Mouse (Mus musculus) liver, postnatal 0 days (tissue): ENCODE measurements around the gene Soga1. TPM values are rescaled to one million over a fixed set of nuclear protein-coding genes. Genes with fewer than 3 reads are reported as not detected.

Source experiments
- ATAC-seq: fragments of 200-750 bp; cut with Nextera tagmentation; 2 replicates; pipeline ENCODE4 v1.8.0; 2017; ENCODE audit warnings: mild to moderate bottlenecking, moderate library complexity
- DNase-seq: peaks from one replicate; pipeline ENCODE4 v3.0.0-alpha.2; 2016
- H3K27ac ChIP-seq: fragments of 300-500 bp; sonication (generic); 2 replicates; pipeline ENCODE4 v1.5.1; 2014; ENCODE audit warnings: antibody characterized with exemption, moderate library complexity, mild to moderate bottlenecking, low read depth
- H3K27me3 ChIP-seq: fragments of 300-500 bp; sonication (generic); 2 replicates; pipeline ENCODE4 v1.6.1; 2014; ENCODE audit warnings: low read length, control low read depth, mixed read lengths; ENCODE audit not compliant: insufficient read depth
- H3K36me3 ChIP-seq: fragments of 300-500 bp; sonication (generic); replicated peaks from 2 replicates; pipeline ENCODE4 v1.6.1; 2014; ENCODE audit warnings: mild to moderate bottlenecking, control low read depth, low read length, moderate library complexity, mixed read lengths; ENCODE audit not compliant: insufficient read depth
- H3K4me1 ChIP-seq: fragments of 300-500 bp; sonication (generic); 2 replicates; pipeline ENCODE4 v1.6.1; 2014; ENCODE audit warnings: antibody characterized with exemption, mild to moderate bottlenecking, control low read depth; ENCODE audit not compliant: insufficient read depth
- H3K4me2 ChIP-seq: fragments of 300-500 bp; sonication (generic); 2 replicates; pipeline ENCODE4 v1.6.1; 2014; ENCODE audit warnings: low read depth, mild to moderate bottlenecking, low read length, moderate library complexity, mixed read lengths
- H3K4me3 ChIP-seq: fragments of 300-500 bp; sonication (generic); 2 replicates; pipeline ENCODE4 v1.5.1; 2014; ENCODE audit warnings: low read depth, low read length
- H3K9ac ChIP-seq: fragments of 300-500 bp; sonication (generic); replicated peaks from 2 replicates; pipeline ENCODE4 v1.6.1; 2014; ENCODE audit warnings: mild to moderate bottlenecking, moderate library complexity
- H3K9me3 ChIP-seq: fragments of 300-500 bp; sonication (generic); 2 replicates; pipeline ENCODE4 v1.6.1; 2016; ENCODE audit warnings: mild to moderate bottlenecking, control low read depth, low read length, mixed read lengths
- CTCF ChIP-seq: sonication (generic); IDR thresholded peaks from 2 replicates; pipeline ENCODE4 v1.5.1; 2016; ENCODE audit warnings: antibody characterized with exemption, low read depth
- EP300 ChIP-seq: IDR thresholded peaks from 2 replicates; pipeline ENCODE4 v1.6.1; 2016; ENCODE audit warnings: antibody characterized with exemption, low read depth, mild to moderate bottlenecking
- WGBS: fragments of 180-500 bp; shearing (Covaris S2); extraction: QIAGEN DNeasy Blood & Tissue Kit; methylation state at CpG from one replicate; pipeline ENCODE4 v1.1.7; 2014; ENCODE audit not compliant: insufficient replicate concordance; 5-methylcytosine and 5-hydroxymethylcytosine counted together
- polyA plus RNA-seq: library from polyadenylated mRNA; unstranded; fragments of >200 nt; fragmentation: Nextera tagmentation; extraction: Ambion mirVana; gene quantifications from 2 replicates; pipeline ENCODE4 v1.2.1, GENCODE M21; 2015

Gene Soga1
- polyA plus RNA-seq = 0.65 and 1.0 TPM in 2 replicates

DNA sequence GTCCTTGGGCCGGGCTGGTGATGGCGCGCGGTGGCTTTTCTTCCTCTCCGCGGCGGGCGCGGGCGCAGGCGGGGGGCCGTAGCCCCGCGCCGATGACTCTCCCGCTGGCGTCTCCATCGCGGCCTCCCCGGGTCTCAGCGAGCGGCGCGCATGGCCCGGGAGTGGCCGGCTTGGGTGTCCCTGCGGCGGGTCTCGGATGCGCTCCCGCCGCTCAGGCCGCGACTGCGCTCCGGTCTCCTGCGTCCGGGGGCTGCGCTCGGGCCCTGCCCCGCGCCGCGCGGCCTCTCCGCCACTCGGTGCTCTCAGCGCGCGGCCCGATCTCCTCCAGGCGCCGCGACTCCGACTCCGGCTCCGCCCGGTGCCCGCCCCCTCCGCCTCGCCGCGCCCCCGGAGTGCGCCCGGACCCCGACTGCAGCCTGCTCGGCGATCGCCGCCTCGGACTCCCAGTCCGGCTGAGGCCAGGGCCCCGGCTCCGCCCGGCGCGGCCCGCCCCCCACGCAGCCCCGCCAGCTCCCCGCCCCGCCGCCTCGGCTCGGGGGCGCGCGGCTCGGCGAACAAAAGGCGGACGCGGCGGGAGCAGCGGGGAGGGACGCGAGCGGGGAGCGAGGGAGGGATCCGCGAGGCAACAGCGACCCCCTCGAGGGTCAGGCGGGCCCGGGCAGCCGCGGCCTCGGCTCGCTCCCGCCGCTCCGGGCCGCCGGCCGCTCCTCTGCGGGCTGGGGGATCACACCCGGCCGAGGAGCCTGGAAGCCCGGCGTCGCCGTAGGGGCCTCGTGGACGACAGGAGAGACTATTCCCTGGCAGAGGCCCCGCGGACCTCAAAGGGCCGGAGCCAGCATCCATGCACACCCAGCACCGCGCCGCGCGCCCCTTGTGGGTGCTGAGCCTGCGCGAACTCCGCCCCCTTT is at the start of gene Soga1:
Soga1 (minus strand) TSS at position 462 of the 908 bp plus-strand sequence.
- Histone ChIP-seq H3K9me3 (no peaks in the 10 kb centered on the region), H3K4me2 (peak within 1 kb of the TSS; percentile 73), H3K27me3 (peaks cover 32% of the 10 kb centered on the region), H3K4me3 (peak within 1 kb of the TSS; percentile 50), H3K4me1 (peaks cover 21% of the 10 kb centered on the region), H3K9ac (peak within 1 kb of the TSS; percentile 69), H3K36me3 (no peaks in the 10 kb centered on the region), H3K27ac (peak within 1 kb of the TSS; percentile 70)
- ATAC-seq = peak; percentile 64
- 2% methylated on average over 89 of the region's 136 CpGs for WGBS
- peak; percentile 49 for TF ChIP-seq CTCF
- TF ChIP-seq EP300 = no peak
- DNase-seq = peak; percentile 69

DNA sequence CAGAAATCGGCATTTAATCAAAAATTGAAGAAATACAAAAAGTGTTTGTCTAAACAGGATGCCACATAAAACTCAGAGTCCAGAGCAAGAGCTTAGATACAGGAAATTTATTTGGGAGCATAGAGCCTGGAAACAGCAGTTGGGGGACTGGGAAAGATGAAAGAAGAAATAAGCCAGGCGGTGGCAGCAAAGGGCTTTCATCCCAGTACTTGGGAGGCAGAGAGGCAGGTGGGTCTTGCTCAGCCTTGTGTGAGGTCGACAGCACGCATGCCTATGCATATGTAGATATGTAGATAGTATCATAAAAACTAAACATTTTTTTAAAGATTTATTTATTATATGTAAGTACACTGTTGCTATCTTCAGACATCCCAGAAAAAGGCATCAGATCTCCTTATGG is 49.0 kb upstream of the Soga1 start:
- TF ChIP-seq EP300 (no peak), CTCF (peak; percentile 44)
- Histone ChIP-seq H3K27me3 (no peaks in the 10 kb centered on the region), H3K4me1 (peaks cover 16% of the 10 kb centered on the region), H3K9ac (no peak overlapping the region), H3K9me3 (no peaks in the 10 kb centered on the region), H3K4me3 (no peak overlapping the region), H3K4me2 (no peak overlapping the region), H3K27ac (no peak overlapping the region), H3K36me3 (peaks cover 32% of the 10 kb centered on the region; the same call in 1 of the 2 replicates)
- WGBS = 62% methylated on average over 4 of the region's 4 CpGs
- ATAC-seq = no peak
- DNase-seq = no peak

DNA sequence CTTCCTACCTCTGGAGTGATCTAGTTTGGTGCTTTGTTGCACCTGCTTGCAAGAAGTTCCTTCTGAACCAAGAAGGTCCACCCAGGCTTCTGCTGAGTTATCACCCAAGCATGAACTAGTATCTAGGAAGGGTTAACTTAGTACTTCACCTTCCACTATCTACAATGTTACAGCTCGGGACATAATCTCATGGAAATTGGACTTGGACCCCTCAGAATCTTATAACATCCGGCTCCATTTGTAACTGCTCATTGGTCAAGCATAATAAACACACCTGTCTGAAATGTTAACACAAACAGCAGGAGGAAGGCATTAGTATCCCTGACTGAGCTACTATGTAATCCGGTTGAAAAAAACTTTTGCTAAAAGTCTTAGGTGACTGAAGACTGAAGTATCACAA is 48.3 kb upstream of the Soga1 start:
- Histone ChIP-seq H3K9me3 (no peaks in the 10 kb centered on the region), H3K4me3 (no peak overlapping the region), H3K4me1 (peaks cover 11% of the 10 kb centered on the region), H3K27ac (no peak overlapping the region), H3K9ac (no peak overlapping the region), H3K4me2 (no peak overlapping the region), H3K27me3 (no peaks in the 10 kb centered on the region), H3K36me3 (peaks cover 32% of the 10 kb centered on the region; the same call in 1 of the 2 replicates)
- WGBS = 79% methylated on average over 3 of the region's 3 CpGs
- no peak for TF ChIP-seq CTCF
- ATAC-seq (no peak), DNase-seq (no peak)

DNA sequence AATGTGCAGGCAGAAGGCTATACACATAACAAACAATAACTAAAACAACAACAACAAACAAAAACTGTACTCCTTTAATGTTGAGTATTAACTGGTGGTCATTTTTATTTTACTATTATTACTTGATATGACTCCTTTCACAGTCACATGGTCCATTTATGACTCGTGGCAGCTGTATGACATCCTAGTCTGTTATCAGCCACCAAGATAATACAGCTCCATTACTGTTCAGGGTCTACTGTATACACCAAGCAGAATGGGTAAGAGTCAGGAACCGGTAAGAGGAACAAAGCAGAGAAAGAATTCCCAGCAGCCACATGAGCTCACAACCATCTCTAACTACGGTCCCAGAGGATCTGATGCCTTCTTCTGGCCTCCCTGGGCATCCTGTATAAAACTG is 46.2 kb upstream of the Soga1 start:
- no peak overlapping the region for H3K4me2 ChIP-seq
- H3K27me3 ChIP-seq = no peaks in the 10 kb centered on the region
- no peak overlapping the region for H3K9ac ChIP-seq
- no peak overlapping the region for H3K27ac ChIP-seq
- peaks cover 43% of the 10 kb centered on the region for H3K36me3 ChIP-seq
- DNase-seq (no peak), ATAC-seq (no peak)
- no peak overlapping the region for H3K4me3 ChIP-seq
- H3K9me3 ChIP-seq = no peaks in the 10 kb centered on the region
- TF ChIP-seq CTCF (no peak), EP300 (no peak)
- H3K4me1 ChIP-seq = peaks cover 3% of the 10 kb centered on the region; the same call in 1 of the 2 replicates
- WGBS = 69% methylated on average over 3 of the region's 3 CpGs

DNA sequence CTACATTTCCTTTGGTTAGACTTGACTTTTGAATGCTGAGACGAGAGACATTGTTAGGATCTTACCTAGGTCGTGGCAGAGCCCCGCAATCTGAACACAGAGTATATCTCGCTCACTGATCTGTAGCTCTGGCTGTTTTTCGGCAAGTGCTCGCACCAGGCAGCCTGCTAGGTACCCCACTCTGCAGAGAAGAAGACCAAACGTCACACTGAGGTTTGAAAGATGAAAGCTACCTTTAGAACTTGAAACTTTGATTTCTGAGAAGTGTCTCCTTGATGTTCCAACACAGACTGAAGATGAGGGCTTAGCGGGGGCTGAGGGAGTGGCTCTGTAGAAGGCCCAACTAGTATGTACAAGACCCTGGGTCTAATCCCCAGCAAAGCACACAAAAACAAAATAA is 42.7 kb upstream of the Soga1 start:
- peaks cover 51% of the 10 kb centered on the region for H3K36me3 ChIP-seq
- no peak for TF ChIP-seq EP300

DNA sequence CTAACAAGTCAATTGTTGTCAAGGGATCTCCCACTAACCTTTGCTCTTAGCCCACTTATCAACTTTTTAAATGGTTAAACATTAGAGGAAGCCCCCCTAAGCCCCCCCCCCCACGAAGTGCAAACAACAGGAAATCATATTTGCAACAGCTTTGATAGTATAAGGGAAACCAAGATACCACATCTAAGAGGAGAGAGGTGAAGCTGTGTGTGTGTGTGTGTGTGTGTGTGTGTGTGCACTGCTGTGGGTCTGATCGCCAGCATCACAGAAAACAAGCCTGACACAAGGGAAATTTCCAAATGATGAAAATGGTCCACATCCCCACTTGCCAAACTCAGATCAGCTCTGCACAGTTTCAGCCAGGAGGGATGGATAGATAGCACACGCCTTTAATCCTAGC is 40.0 kb upstream of the Soga1 start:
- ATAC-seq = no peak
- Histone ChIP-seq H3K36me3 (peaks cover 50% of the 10 kb centered on the region), H3K9ac (no peak overlapping the region), H3K27ac (no peak overlapping the region), H3K4me1 (no peaks in the 10 kb centered on the region), H3K4me3 (no peak overlapping the region), H3K9me3 (no peaks in the 10 kb centered on the region), H3K4me2 (no peak overlapping the region), H3K27me3 (no peaks in the 10 kb centered on the region)
- no peak for TF ChIP-seq CTCF
- TF ChIP-seq EP300 = no peak
- 32% methylated on average over 3 of the region's 3 CpGs for WGBS
- DNase-seq = no peak

More for the DNA sequence above, 42.7 kb upstream of the Soga1 start:
- Histone ChIP-seq H3K27ac (no peak overlapping the region), H3K27me3 (no peaks in the 10 kb centered on the region), H3K4me1 (no peaks in the 10 kb centered on the region), H3K4me3 (no peak overlapping the region), H3K9ac (no peak overlapping the region), H3K9me3 (no peaks in the 10 kb centered on the region), H3K4me2 (no peak overlapping the region)
- 83% methylated on average over 8 of the region's 8 CpGs for WGBS
- no peak for DNase-seq
- ATAC-seq = no peak
